Mouse (Mus musculus) lung, embryonic 15.5 days (tissue): ENCODE measurements around the gene Olfr453. TPM values are rescaled to one million over a fixed set of nuclear protein-coding genes. Genes with fewer than 3 reads are reported as not detected.
A peak's percentile ranks its signal among the peaks of the same experiment; 100 is the strongest.

Source experiments
- ATAC-seq: fragments of 200-750 bp; cut with Nextera tagmentation; 2 replicates; pipeline ENCODE4 v1.8.0; 2017; ENCODE audit warnings: moderate number of reproducible peaks, borderline replicate concordance; ENCODE audit not compliant: low FRiP score, low TSS enrichment; ENCODE audit errors: extremely low read depth
- H3K27ac ChIP-seq: fragments of 300-500 bp; sonication (generic); 2 replicates; pipeline ENCODE4 v1.5.1; 2015; ENCODE audit warnings: moderate library complexity, mild to moderate bottlenecking, inconsistent platforms
- H3K27me3 ChIP-seq: fragments of 300-500 bp; sonication (generic); 2 replicates; pipeline ENCODE4 v1.6.1; 2015; ENCODE audit warnings: inconsistent platforms
- H3K36me3 ChIP-seq: fragments of 300-500 bp; sonication (generic); 2 replicates; pipeline ENCODE4 v1.6.1; 2015; ENCODE audit warnings: inconsistent platforms
- H3K4me1 ChIP-seq: fragments of 300-500 bp; sonication (generic); 2 replicates; pipeline ENCODE4 v1.6.1; 2015; ENCODE audit warnings: inconsistent platforms
- H3K4me2 ChIP-seq: fragments of 300-500 bp; sonication (generic); 2 replicates; pipeline ENCODE4 v1.6.1; 2015; ENCODE audit warnings: inconsistent platforms, mild to moderate bottlenecking, moderate library complexity
- H3K4me3 ChIP-seq: fragments of 300-500 bp; sonication (generic); 2 replicates; pipeline ENCODE4 v1.5.1; 2015; ENCODE audit warnings: mild to moderate bottlenecking, inconsistent platforms
- H3K9ac ChIP-seq: fragments of 300-500 bp; sonication (generic); 2 replicates; pipeline ENCODE4 v1.6.1; 2015; ENCODE audit warnings: inconsistent platforms
- H3K9me3 ChIP-seq: fragments of 300-500 bp; sonication (generic); 2 replicates; pipeline ENCODE4 v1.6.1; 2016; ENCODE audit warnings: inconsistent platforms
- WGBS: fragments of 180-500 bp; shearing (Covaris S2); methylation state at CpG from one replicate; pipeline ENCODE4 v1.1.7; 2015; 5-methylcytosine and 5-hydroxymethylcytosine counted together
- polyA plus RNA-seq: library from polyadenylated mRNA; unstranded; fragments of >200 nt; fragmentation: Nextera tagmentation; extraction: Ambion mirVana; gene quantifications from 2 replicates; pipeline ENCODE4 v1.2.1, GENCODE M21; 2015

Gene Olfr453
- not detected in 2 replicates for polyA plus RNA-seq

- Histone ChIP-seq H3K4me1 (no peaks in the 10 kb centered on the region), H3K4me3 (no peak within 1 kb of the TSS), H3K9me3 (no peaks in the 10 kb centered on the region), H3K4me2 (no peak within 1 kb of the TSS), H3K36me3 (no peaks in the 10 kb centered on the region), H3K27me3 (no peaks in the 10 kb centered on the region), H3K27ac (no peak within 1 kb of the TSS), H3K9ac (no peak within 1 kb of the TSS)
- WGBS = 91% methylated on average over 1 of the region's 1 CpGs
- ATAC-seq = no peak
Measured at GRCm38 (mm10) chr6:42739071-42739470, at the start of gene Olfr453. TSS of gene Olfr453 (plus strand) at chr6:42739371.

GRCm38 (mm10) chr6:42689761-42690160 is 49.4 kb upstream of the Olfr453 start:
- no peak for ATAC-seq
- Histone ChIP-seq H3K27ac (no peak overlapping the region), H3K9me3 (no peaks in the 10 kb centered on the region)

GRCm38 (mm10) chr6:42692154-42692516 is 47.0 kb upstream of the Olfr453 start:
- H3K27me3 ChIP-seq = no peaks in the 10 kb centered on the region

More at GRCm38 (mm10) chr6:42689761-42690160, 49.4 kb upstream of the Olfr453 start:
- no peaks in the 10 kb centered on the region for H3K27me3 ChIP-seq
- peaks cover 21% of the 10 kb centered on the region for H3K36me3 ChIP-seq
- no peak overlapping the region for H3K9ac ChIP-seq
- no peak overlapping the region for H3K4me3 ChIP-seq
- no peak overlapping the region for H3K4me2 ChIP-seq
- H3K4me1 ChIP-seq = peaks cover 7% of the 10 kb centered on the region; the same call in 1 of the 2 replicates

GRCm38 (mm10) chr6:42692517-42693190 is 46.5 kb upstream of the Olfr453 start:
- H3K9me3 ChIP-seq = no peaks in the 10 kb centered on the region
- peak overlapping the region; percentile 77 for H3K4me2 ChIP-seq
- H3K4me1 ChIP-seq = peaks cover 7% of the 10 kb centered on the region; the same call in 1 of the 2 replicates
- 2% methylated on average over 32 of the region's 32 CpGs for WGBS
- H3K36me3 ChIP-seq = peaks cover 5% of the 10 kb centered on the region; the same call in 1 of the 2 replicates
- H3K27me3 ChIP-seq = no peaks in the 10 kb centered on the region
- peak overlapping the region; percentile 76 for H3K9ac ChIP-seq
- ATAC-seq = peak; percentile 93
- H3K27ac ChIP-seq = peak overlapping the region; percentile 95
- peak overlapping the region; percentile 76 for H3K4me3 ChIP-seq

More at GRCm38 (mm10) chr6:42692154-42692516, 47.0 kb upstream of the Olfr453 start:
- 1% methylated on average over 10 of the region's 10 CpGs for WGBS
- Histone ChIP-seq H3K4me3 (peak overlapping the region; percentile 76), H3K4me1 (peaks cover 7% of the 10 kb centered on the region; the same call in 1 of the 2 replicates), H3K36me3 (0 out of 2 replicates have a peak, but pooled peaks cover 5% of the 10 kb centered on the region), H3K27ac (peak overlapping the region; percentile 95), H3K9me3 (no peaks in the 10 kb centered on the region), H3K9ac (peak overlapping the region; percentile 76), H3K4me2 (peak overlapping the region; percentile 77)
- peak; percentile 90 for ATAC-seq

- Histone ChIP-seq H3K36me3 (no peaks in the 10 kb centered on the region), H3K9me3 (no peaks in the 10 kb centered on the region), H3K4me2 (peak within 1 kb of the TSS; percentile 83), H3K4me3 (peak within 1 kb of the TSS; percentile 86), H3K4me1 (0 out of 2 replicates have a peak, but pooled peaks cover 4% of the 10 kb centered on the region), H3K27ac (peak within 1 kb of the TSS; percentile 90), H3K27me3 (no peaks in the 10 kb centered on the region), H3K9ac (peak within 1 kb of the TSS; percentile 78)
- ATAC-seq = peak; percentile 100
- WGBS = 1% methylated on average over 28 of the region's 28 CpGs
Measured at GRCm38 (mm10) chr6:42709291-42710211, 29.6 kb upstream of the Olfr453 start, which contains the start of gene Tcaf1. TSS of gene Tcaf1 (minus strand) at chr6:42710088.

- H3K27ac ChIP-seq = no peak overlapping the region
- 48% methylated on average over 8 of the region's 8 CpGs for WGBS
- no peak for ATAC-seq
Measured at GRCm38 (mm10) chr6:42714668-42715067, 24.5 kb upstream of the Olfr453 start.

GRCm38 (mm10) chr6:42717973-42718372 is 21.2 kb upstream of the Olfr453 start:
- H3K4me2 ChIP-seq = no peak overlapping the region
- H3K4me3 ChIP-seq = no peak overlapping the region
- H3K9ac ChIP-seq = no peak overlapping the region
- no peaks in the 10 kb centered on the region for H3K27me3 ChIP-seq
- H3K27ac ChIP-seq = no peak overlapping the region
- no peak for ATAC-seq
- no peaks in the 10 kb centered on the region for H3K36me3 ChIP-seq
- no peaks in the 10 kb centered on the region for H3K4me1 ChIP-seq
- H3K9me3 ChIP-seq = no peaks in the 10 kb centered on the region

More at GRCm38 (mm10) chr6:42714668-42715067, 24.5 kb upstream of the Olfr453 start:
- Histone ChIP-seq H3K4me2 (no peak overlapping the region), H3K4me3 (no peak overlapping the region), H3K9ac (no peak overlapping the region), H3K9me3 (no peaks in the 10 kb centered on the region), H3K4me1 (no peaks in the 10 kb centered on the region), H3K36me3 (no peaks in the 10 kb centered on the region), H3K27me3 (no peaks in the 10 kb centered on the region)

GRCm38 (mm10) chr6:42742303-42742702 is 3.1 kb downstream of the Olfr453 start:
- Histone ChIP-seq H3K27me3 (no peaks in the 10 kb centered on the region), H3K4me2 (no peak overlapping the region), H3K9me3 (no peaks in the 10 kb centered on the region), H3K36me3 (no peaks in the 10 kb centered on the region), H3K4me3 (no peak overlapping the region), H3K4me1 (no peaks in the 10 kb centered on the region), H3K27ac (no peak overlapping the region), H3K9ac (no peak overlapping the region)
- WGBS = 66% methylated on average over 5 of the region's 5 CpGs
- no peak for ATAC-seq

GRCm38 (mm10) chr6:42747846-42748245 is 8.7 kb downstream of the Olfr453 start:
- Histone ChIP-seq H3K9me3 (no peaks in the 10 kb centered on the region), H3K4me2 (no peak overlapping the region), H3K27ac (no peak overlapping the region), H3K4me1 (no peaks in the 10 kb centered on the region), H3K27me3 (no peaks in the 10 kb centered on the region), H3K36me3 (no peaks in the 10 kb centered on the region), H3K9ac (no peak overlapping the region), H3K4me3 (no peak overlapping the region)
- no peak for ATAC-seq

- H3K9me3 ChIP-seq = no peaks in the 10 kb centered on the region
- 61% methylated on average over 1 of the region's 1 CpGs for WGBS
- no peak within 1 kb of the TSS for H3K9ac ChIP-seq
- no peaks in the 10 kb centered on the region for H3K27me3 ChIP-seq
- no peak within 1 kb of the TSS for H3K4me3 ChIP-seq
- H3K27ac ChIP-seq = no peak within 1 kb of the TSS
- H3K4me2 ChIP-seq = no peak within 1 kb of the TSS
- ATAC-seq = no peak
- no peaks in the 10 kb centered on the region for H3K36me3 ChIP-seq
- no peaks in the 10 kb centered on the region for H3K4me1 ChIP-seq
Measured at GRCm38 (mm10) chr6:42756104-42756503, 16.9 kb downstream of the Olfr453 start, which contains the start of gene Olfr38. TSS of gene Olfr38 (plus strand) at chr6:42756404.

GRCm38 (mm10) chr6:42777066-42777465 is 37.9 kb downstream of the Olfr453 start:
- no peak overlapping the region for H3K4me3 ChIP-seq
- H3K27ac ChIP-seq = no peak overlapping the region
- H3K4me2 ChIP-seq = no peak overlapping the region
- WGBS = 74% methylated on average over 1 of the region's 1 CpGs
- no peaks in the 10 kb centered on the region for H3K36me3 ChIP-seq
- no peak overlapping the region for H3K9ac ChIP-seq
- H3K4me1 ChIP-seq = no peaks in the 10 kb centered on the region
- no peak for ATAC-seq
- H3K27me3 ChIP-seq = no peaks in the 10 kb centered on the region
- no peaks in the 10 kb centered on the region for H3K9me3 ChIP-seq

- H3K4me1 ChIP-seq = no peaks in the 10 kb centered on the region
- no peaks in the 10 kb centered on the region for H3K36me3 ChIP-seq
- H3K4me3 ChIP-seq = no peak within 1 kb of the TSS
- no peak within 1 kb of the TSS for H3K9ac ChIP-seq
- H3K4me2 ChIP-seq = no peak within 1 kb of the TSS
- no peaks in the 10 kb centered on the region for H3K27me3 ChIP-seq
- H3K27ac ChIP-seq = no peak within 1 kb of the TSS
- no peak for ATAC-seq
- H3K9me3 ChIP-seq = no peaks in the 10 kb centered on the region
Measured at GRCm38 (mm10) chr6:42784793-42785192, 45.6 kb downstream of the Olfr453 start, which contains the start of gene Olfr452. TSS of gene Olfr452 (plus strand) at chr6:42785093.
